41 mouse cellular contexts compared by ENCODE assay signal in the genomic region with DNA sequence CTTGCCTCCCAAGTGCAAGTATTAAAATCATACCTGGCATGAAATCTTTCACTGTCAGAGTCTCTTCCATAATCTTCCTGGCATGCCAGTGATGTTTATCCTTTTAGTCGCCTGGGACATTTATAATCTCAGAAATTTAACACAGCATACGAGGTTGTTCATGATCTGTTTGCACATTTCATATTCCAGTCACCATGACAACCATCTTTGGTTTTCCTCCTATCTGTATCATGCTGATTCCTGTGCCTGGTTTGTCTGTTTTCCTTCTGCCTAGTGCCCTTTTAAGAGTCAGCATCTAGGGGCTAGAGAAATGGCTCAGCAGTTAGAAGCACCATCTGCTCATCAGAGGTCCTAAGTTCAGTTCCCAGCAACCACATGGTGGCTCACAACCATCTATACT. TPM values are rescaled to one million over a fixed set of nuclear protein-coding genes. Genes with fewer than 3 reads are reported as not detected.
"Had no signal": no experiment of that assay in that cellular context is flagged by ENCODE, and none has a peak within 500 bp of the region (broad histone marks: within the 10 kb centered on the region; RNA-seq: fewer than 3 reads in every experiment).

No protein-coding gene starts in this region.

- H3K4me3 ChIP-seq: gastrocnemius, adult 2 months; heart, embryonic 13.5 days; heart, embryonic 15.5 days; hindbrain, embryonic 13.5 days; hindbrain, embryonic 15.5 days; kidney, embryonic 15.5 days; limb, embryonic 13.5 days; limb, embryonic 15.5 days; liver, embryonic 12.5 days had no signal

- H3K9ac ChIP-seq: heart, embryonic 13.5 days; heart, embryonic 15.5 days; hindbrain, embryonic 13.5 days; hindbrain, embryonic 15.5 days; kidney, embryonic 15.5 days; limb, embryonic 13.5 days; limb, embryonic 15.5 days; liver, embryonic 12.5 days; liver, embryonic 14.5 days had no signal

- DNase-seq: gastrocnemius, adult 2 months; gastrocnemius, postnatal 10 days; gastrocnemius, postnatal 25 days; heart, adult 18-20 months; heart, postnatal 14 days; heart, postnatal 36 days; kidney, adult 11 months; kidney, adult 2 months; kidney, adult 9 months; kidney, postnatal 14 days; kidney, postnatal 36 days; layer of hippocampus, postnatal 36 days; left cerebral cortex, postnatal 4 days had no signal

- H3K4me2 ChIP-seq: heart, embryonic 11.5 days; heart, embryonic 13.5 days; heart, embryonic 15.5 days; hindbrain, embryonic 13.5 days; hindbrain, embryonic 15.5 days; kidney, embryonic 15.5 days; limb, embryonic 13.5 days; limb, embryonic 15.5 days; liver, embryonic 12.5 days had no signal

- H3K9me3 ChIP-seq: heart, embryonic 13.5 days; heart, embryonic 15.5 days; hindbrain, embryonic 13.5 days; hindbrain, embryonic 15.5 days; kidney, embryonic 15.5 days; limb, embryonic 13.5 days; limb, embryonic 15.5 days; liver, embryonic 12.5 days had no signal

- ATAC-seq: hindbrain, postnatal 0 days; intestine, embryonic 16.5 days; liver, embryonic 12.5 days had no signal

- H3K4me1 ChIP-seq: hindbrain, embryonic 13.5 days; hindbrain, embryonic 15.5 days; kidney, embryonic 15.5 days; limb, embryonic 13.5 days; limb, embryonic 15.5 days; liver, embryonic 12.5 days had no signal

- H3K27me3 ChIP-seq: heart, embryonic 13.5 days; heart, embryonic 15.5 days; hindbrain, embryonic 13.5 days; hindbrain, embryonic 15.5 days; kidney, embryonic 15.5 days; limb, embryonic 13.5 days; limb, embryonic 15.5 days; liver, embryonic 12.5 days had no signal

- H3K27ac ChIP-seq: gastrocnemius, adult 2 months; heart, embryonic 13.5 days; heart, embryonic 15.5 days; hindbrain, embryonic 13.5 days; hindbrain, embryonic 15.5 days; hindbrain, postnatal 0 days; kidney, embryonic 15.5 days; kidney, postnatal 0 days; limb, embryonic 13.5 days; limb, embryonic 15.5 days; liver, embryonic 12.5 days; liver, embryonic 14.5 days had no signal

RNA-seq across cellular contexts. Expression of gene Calhm1, which starts 25.4 kb away (rescaled TPM):
- total RNA-seq: gastrocnemius, adult 2 months; gastrocnemius, postnatal 10 days; gastrocnemius, postnatal 25 days; gastrocnemius, postnatal 4 days; granulocyte monocyte progenitor cell, adult 5-6 weeks; heart, adult 18-20 months; heart, postnatal 14 days; heart, postnatal 36 days; hematopoietic stem cell, adult 5-6 weeks; hindbrain, postnatal 0 days; layer of hippocampus, postnatal 14 days; layer of hippocampus, postnatal 36 days; left cerebral cortex, adult 18-20 months; left cerebral cortex, adult 8-10 months; left cerebral cortex, postnatal 10 days; left cerebral cortex, postnatal 25 days; left cerebral cortex, postnatal 4 days; liver, adult 2 months had no signal
- polyA plus RNA-seq: heart, embryonic 11.5 days; heart, embryonic 13.5 days; heart, embryonic 15.5 days; heart, postnatal 0 days; hindbrain, embryonic 11.5 days; hindbrain, embryonic 13.5 days; hindbrain, embryonic 15.5 days; hindbrain, postnatal 0 days; intestine, embryonic 14.5 days; intestine, embryonic 16.5 days; kidney, adult 2 months; kidney, embryonic 15.5 days; kidney, postnatal 0 days; large intestine, adult 2 months; limb, embryonic 11.5 days; limb, embryonic 13.5 days; limb, embryonic 15.5 days; liver, adult 2 months; liver, embryonic 12.5 days; liver, embryonic 14.5 days; liver, embryonic 16.5 days had no signal

RNA-seq across cellular contexts. Expression of gene Calhm3, which starts 38.9 kb away (rescaled TPM):
- total RNA-seq: gastrocnemius, adult 2 months; gastrocnemius, postnatal 10 days; gastrocnemius, postnatal 25 days; gastrocnemius, postnatal 4 days; granulocyte monocyte progenitor cell, adult 5-6 weeks; heart, adult 18-20 months; heart, postnatal 14 days; heart, postnatal 36 days; hematopoietic stem cell, adult 5-6 weeks; hindbrain, postnatal 0 days; layer of hippocampus, postnatal 14 days; layer of hippocampus, postnatal 36 days; left cerebral cortex, adult 18-20 months; left cerebral cortex, adult 8-10 months; left cerebral cortex, postnatal 10 days; left cerebral cortex, postnatal 25 days; left cerebral cortex, postnatal 4 days; liver, adult 2 months had no signal
- polyA plus RNA-seq: heart, embryonic 11.5 days; heart, embryonic 13.5 days; heart, embryonic 15.5 days; heart, postnatal 0 days; hindbrain, embryonic 11.5 days; hindbrain, embryonic 13.5 days; hindbrain, embryonic 15.5 days; hindbrain, postnatal 0 days; intestine, embryonic 14.5 days; kidney, adult 2 months; kidney, embryonic 15.5 days; kidney, postnatal 0 days; large intestine, adult 2 months; limb, embryonic 11.5 days; limb, embryonic 13.5 days; limb, embryonic 15.5 days; liver, adult 2 months; liver, embryonic 12.5 days; liver, embryonic 14.5 days; liver, embryonic 16.5 days had no signal
